Mouse (Mus musculus): ENCODE results near the gene Sprr2a3. TPM values are rescaled to one million over a fixed set of nuclear protein-coding genes. Genes with fewer than 3 reads are reported as not detected.

Sprr2a3 gene
- total RNA-seq, 1 experiment from 2014 or later, result not detected

Other genes starting within 250 kb of the Sprr2a3 start
- gene Lor, start 202.3 kb upstream of the Sprr2a3 start, total RNA-seq (2021), result 0.18 and 0.52 TPM in 2 replicates
- not detected in 2 replicates for gene Prr9, start 161.5 kb upstream of the Sprr2a3 start, total RNA-seq (2021)
- gene Lelp1, start 142.7 kb upstream of the Sprr2a3 start, total RNA-seq (2021), result not detected in 2 replicates
- gene Sprr2a1, start 69.6 kb upstream of the Sprr2a3 start, total RNA-seq (2021), result not detected in 2 replicates
- gene Sprr2a2, start 69.5 kb upstream of the Sprr2a3 start, total RNA-seq (2021), result not detected in 2 replicates
- not detected in 2 replicates for gene Sprr2b, start 31.2 kb downstream of the Sprr2a3 start, total RNA-seq (2021)
- gene Sprr2d, start 53.7 kb downstream of the Sprr2a3 start, total RNA-seq (2021), result not detected in 2 replicates
- not detected in 2 replicates for gene Sprr2e, start 66.7 kb downstream of the Sprr2a3 start, total RNA-seq (2021)
- not detected in 2 replicates for gene Sprr2f, start 79.8 kb downstream of the Sprr2a3 start, total RNA-seq (2021)
- not detected in 2 replicates for gene Sprr2h, start 100.3 kb downstream of the Sprr2a3 start, total RNA-seq (2021)
- gene Sprr2i, start 122.6 kb downstream of the Sprr2a3 start, total RNA-seq (2021), result not detected in 2 replicates
- not detected in 2 replicates for gene Sprr2j-ps, start 132.7 kb downstream of the Sprr2a3 start, total RNA-seq (2021)
- 4.2 and 25.6 TPM in 2 replicates for gene Gm9774, start 144.0 kb downstream of the Sprr2a3 start, total RNA-seq (2021)
- not detected in 2 replicates for gene Sprr2k, start 147.2 kb downstream of the Sprr2a3 start, total RNA-seq (2021)
- not detected in 2 replicates for gene Sprr1b, start 153.4 kb downstream of the Sprr2a3 start, total RNA-seq (2021)
- gene Sprr3, start 173.3 kb downstream of the Sprr2a3 start, total RNA-seq (2021), result not detected in 2 replicates
- gene Sprr1a, start 200.5 kb downstream of the Sprr2a3 start, total RNA-seq (2021), result not detected in 2 replicates
- gene Sprr4, start 215.1 kb downstream of the Sprr2a3 start, total RNA-seq (2021), result not detected in 2 replicates
- not detected in 2 replicates for gene 2310046K23Rik, start 249.1 kb downstream of the Sprr2a3 start, total RNA-seq (2021)

Data from adrenal gland, postnatal 25 days (tissue).